Mouse (Mus musculus) colon, adult 2 months (tissue): ENCODE measurements around the gene Fam131a. TPM values are rescaled to one million over a fixed set of nuclear protein-coding genes. Genes with fewer than 3 reads are reported as not detected.

Source experiments
- polyA plus RNA-seq: library from polyadenylated mRNA; depleted of rRNA; stranded (reverse); fragments of >200 nt; gene quantifications from 2 replicates; pipeline ENCODE4 v1.2.3, GENCODE M21; 2012; rRNA removed

Gene Fam131a
- 7.1 and 9.6 TPM in 2 replicates for polyA plus RNA-seq

DNA sequence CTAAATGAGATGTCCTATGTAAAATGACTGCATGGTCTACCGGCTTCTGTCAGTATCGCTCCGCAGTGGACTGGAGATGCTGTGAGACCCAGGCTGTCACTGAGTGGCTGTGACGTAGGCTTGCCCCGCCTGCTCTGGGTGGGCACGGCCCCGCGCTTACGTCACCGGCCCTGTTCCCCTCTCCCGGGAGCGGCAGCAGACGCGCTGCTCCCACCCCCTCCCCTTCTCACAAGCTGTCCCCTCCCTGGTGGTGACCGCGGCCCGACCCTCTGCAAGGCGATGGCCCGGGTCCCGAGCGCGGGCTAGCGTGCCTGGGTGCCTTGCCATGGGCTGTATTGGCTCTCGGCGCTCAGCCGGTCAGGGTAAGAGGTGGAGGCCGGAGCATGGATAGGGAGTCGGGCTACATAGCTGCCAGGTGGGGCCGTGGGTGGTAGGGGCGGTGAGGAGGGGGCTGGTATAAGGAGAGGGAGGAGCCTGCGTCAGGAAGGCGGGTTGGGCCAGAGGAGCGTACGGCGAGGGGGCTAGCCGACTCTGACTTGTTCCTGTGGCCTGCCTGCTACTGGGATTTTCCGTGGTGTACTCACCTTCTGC lies at the start of gene Fam131a:
Gene Fam131a (plus strand): TSS at position 131 of the 591 bp plus-strand sequence.

DNA sequence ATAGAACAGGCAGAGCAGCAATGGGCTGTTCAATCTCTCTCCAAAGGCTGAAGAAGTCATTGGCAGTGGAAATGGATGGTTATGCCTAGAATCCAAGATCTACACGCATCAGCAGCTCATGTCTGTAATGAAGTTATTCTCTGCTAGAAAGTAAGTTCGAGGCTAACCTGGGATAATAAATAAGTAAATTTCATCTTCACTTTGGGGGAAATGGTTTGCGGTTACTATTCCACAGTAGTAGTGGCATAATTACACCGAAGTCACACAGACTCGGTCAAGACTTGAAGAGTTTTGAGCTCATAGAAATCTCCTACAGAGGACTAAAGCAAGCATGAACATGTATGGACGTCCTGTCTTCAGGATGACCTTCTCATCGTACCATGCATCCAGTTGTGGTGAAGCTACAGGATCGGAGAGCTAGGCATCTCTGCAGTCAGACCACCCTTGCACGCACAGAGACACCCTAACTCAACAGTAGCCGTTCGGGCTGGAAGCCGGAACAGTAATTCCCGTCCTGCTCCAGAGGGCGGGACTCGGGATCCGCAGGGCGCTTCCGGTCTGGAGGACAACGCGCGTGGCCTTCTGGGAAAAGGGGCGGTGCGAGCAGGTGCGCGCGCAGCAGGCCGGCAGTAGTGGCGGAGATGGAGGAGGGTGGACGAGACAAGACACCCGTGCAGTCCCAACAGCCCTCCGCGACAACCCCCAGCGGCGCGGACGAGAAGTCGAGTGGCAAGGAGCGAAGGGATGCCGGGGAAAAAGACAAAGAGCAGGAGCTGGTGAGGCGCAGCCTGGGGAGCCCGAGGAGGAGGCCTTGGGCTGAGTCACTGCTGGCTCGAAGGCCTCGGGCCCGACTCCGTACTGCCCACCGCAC lies 41.7 kb upstream of the Fam131a start, which contains the start of gene Psmd2:
Gene Psmd2 (plus strand): TSS at position 577 of the 871 bp plus-strand sequence.

DNA sequence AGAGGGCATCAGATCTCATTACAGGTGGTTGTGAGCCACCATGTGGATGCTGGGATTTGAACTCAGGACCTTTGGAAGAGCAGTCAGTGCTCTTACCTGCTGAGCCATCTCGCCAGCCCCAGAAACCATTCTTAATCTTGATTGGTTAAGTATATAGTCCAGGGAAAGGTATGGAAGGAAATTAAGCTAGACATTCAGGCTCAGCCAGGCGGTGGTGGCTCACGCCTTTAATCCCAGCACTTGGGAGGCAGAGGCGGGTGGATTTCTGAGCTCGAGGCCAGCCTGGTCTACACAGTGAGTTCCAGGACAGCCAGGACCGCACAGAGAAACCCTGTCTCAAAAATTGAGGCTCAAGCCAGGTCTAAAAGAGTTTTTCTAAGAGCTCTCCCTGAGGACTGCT lies 25.0 kb upstream of the Fam131a start, which contains the start of gene Eif4g1:
Gene Eif4g1 (plus strand): TSS at position 301 of the 400 bp plus-strand sequence.

DNA sequence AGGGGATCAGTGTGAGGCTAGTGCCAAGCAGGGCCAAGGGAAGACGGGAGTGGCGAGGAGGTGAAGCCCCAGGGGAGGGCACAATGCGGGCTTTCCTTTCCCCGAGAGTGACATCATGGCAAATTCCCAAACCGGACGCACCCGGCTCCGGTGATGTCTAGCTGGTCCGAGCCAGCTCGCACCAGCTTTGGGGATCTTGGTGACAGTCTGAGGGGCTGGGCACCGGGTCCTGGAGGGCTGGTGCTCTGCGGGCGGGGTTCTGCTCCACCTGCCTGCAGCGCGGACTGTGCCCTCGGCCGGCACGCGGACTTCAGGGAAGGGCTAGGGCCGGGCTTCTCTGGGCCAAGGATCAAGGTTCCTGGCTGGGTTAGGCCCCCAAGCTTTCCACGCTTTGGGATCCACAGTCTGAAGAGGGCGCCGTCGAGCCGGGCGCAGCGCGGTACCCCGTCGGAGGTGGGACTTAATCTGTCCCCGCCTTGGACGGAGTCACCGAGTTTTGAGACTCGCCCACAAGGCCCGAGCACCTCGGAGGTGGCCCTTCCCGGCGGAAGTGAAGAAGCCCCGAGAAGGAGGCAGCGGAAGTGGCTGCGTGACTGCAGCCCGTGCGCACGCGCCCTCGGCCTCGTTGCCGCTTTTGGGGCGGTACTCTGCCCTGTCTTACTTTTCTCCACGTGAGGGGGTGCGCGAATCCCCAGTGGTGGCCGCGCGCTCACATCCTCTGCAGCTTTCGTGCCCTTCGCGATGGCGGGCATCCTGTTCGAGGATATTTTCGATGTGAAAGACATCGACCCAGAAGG lies 24.3 kb downstream of the Fam131a start, which contains the start of the genes Polr2h and Clcn2:
Gene Polr2h (plus strand): TSS at position 485 of the 797 bp plus-strand sequence.
Gene Clcn2 (minus strand): TSS at position 566 of the 797 bp plus-strand sequence.

DNA sequence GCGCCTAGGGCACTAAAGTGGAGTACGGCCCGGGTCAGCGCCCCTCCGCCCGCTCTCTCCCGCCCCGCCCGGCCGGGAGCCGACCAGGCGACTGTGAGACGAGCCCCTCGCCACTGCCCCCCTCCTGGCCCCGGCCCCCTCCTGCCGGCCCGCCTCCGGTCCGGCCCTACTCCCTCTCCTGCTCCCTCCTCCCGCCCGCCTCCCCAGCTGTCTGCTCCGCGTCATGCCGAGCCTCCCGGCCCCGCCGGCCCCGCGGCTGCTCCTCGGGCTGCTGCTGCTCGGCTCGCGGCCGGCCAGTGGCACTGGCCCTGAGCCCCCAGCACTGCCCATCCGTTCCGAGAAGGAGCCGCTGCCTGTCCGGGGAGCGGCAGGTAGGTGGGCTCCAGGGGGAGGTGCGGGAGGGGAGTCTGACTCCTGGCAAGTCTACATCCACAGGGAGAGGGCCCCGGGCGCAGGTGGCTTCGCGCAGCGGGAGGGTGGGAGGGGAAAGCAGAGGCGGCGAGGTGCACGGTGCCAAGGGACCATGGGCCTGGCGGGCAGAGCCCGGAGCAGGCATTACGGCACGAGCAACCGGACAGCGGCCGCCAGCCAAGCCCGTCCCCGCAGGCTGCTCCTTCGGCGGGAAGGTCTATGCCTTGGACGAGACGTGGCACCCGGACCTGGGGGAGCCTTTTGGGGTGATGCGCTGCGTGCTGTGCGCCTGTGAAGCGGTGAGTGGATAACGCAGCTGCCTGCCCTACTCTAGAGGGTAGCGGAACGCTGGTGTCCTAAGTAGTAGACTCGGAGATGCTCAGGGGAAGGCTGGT lies 40.1 kb downstream of the Fam131a start, which contains the start of gene Chrd:
Gene Chrd (plus strand): TSS at position 203 of the 806 bp plus-strand sequence.

DNA sequence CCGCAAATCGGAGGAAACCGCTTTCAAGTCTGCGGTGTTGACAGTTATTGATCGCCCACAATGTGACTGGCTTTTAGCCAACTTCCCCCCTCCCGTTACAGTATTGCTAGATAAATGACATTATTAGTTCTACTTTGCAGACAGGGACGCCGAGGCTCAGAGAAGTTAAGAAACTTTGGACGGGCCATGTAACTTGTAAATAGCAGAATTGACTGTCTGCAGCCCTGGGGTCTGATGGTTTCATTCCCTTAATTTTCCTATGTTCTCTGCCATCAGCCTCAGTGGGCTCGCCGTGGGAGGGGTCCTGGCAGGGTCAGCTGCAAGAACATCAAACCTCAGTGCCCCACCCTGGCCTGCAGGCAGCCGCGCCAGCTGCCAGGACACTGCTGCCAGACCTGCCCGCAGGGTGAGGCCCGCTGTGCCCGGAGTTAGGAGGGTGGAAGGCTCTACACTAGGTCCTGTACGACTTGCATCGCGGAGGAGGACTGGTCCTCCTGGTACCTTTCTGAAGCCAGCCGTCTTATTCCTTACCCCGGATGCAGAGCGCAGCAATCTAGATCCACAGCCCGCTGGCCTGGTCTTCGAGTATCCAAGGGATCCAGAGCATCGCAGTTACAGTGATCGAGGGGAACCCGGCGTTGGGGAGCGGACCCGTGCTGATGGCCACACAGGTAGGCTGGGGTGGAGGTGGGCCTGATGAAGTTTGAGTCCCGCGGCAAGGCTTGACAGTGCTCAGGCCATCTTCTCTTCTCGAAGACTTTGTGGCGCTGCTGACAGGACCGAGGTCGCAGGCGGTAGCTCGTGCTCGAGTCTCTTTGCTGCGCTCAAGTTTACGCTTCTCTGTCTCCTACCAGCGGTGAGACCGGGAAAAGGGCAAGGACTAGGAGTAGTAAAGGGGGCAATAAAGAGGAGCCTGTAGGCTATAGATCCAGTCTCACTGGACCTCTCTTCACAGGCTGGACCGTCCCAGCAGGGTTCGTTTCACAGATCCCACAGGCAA lies 41.0 kb downstream of the Fam131a start, which contains the start of gene Thpo:
Gene Thpo (minus strand): TSS at position 781 of the 1,000 bp plus-strand sequence.

Other genes with a start within 250 kb of the Fam131a start
- gene Eif2b5, start 194.4 kb upstream of the Fam131a start, polyA plus RNA-seq = 19.7 and 21.3 TPM in 2 replicates
- 43.4 and 49.8 TPM in 2 replicates for gene Dvl3, start 176.3 kb upstream of the Fam131a start, polyA plus RNA-seq
- gene Ap2m1, start 157.8 kb upstream of the Fam131a start, polyA plus RNA-seq = 324 and 397 TPM in 2 replicates
- 25.3 TPM in 2 replicates for gene Abcf3, start 144.7 kb upstream of the Fam131a start, polyA plus RNA-seq
- 8.2 and 10.1 TPM in 2 replicates for gene Vwa5b2, start 103.8 kb upstream of the Fam131a start, polyA plus RNA-seq
- 17.0 and 23.3 TPM in 2 replicates for gene Eef1akmt4, start 81.6 kb upstream of the Fam131a start, polyA plus RNA-seq
- gene Gm49333, start 81.6 kb upstream of the Fam131a start, polyA plus RNA-seq = 0.15 TPM in 1 of 2 replicates, not detected in the other
- 20.1 and 22.8 TPM in 2 replicates for gene Alg3, start 81.5 kb upstream of the Fam131a start, polyA plus RNA-seq
- 5.9 and 8.5 TPM in 2 replicates for gene Camk2n2, start 72.0 kb upstream of the Fam131a start, polyA plus RNA-seq
- 1.2 and 1.3 TPM in 2 replicates for gene Ece2, start 63.4 kb upstream of the Fam131a start, polyA plus RNA-seq
- 50.0 and 55.4 TPM in 2 replicates for gene Psmd2, start 41.6 kb upstream of the Fam131a start, polyA plus RNA-seq
- gene Eif4g1, start 24.9 kb upstream of the Fam131a start, polyA plus RNA-seq = 370 and 429 TPM in 2 replicates
- gene Polr2h, start 24.4 kb downstream of the Fam131a start, polyA plus RNA-seq = 11.0 and 13.5 TPM in 2 replicates
- 301 and 332 TPM in 2 replicates for gene Clcn2, start 24.5 kb downstream of the Fam131a start, polyA plus RNA-seq
- gene Chrd, start 39.9 kb downstream of the Fam131a start, polyA plus RNA-seq = 11.5 and 15.7 TPM in 2 replicates
- gene Thpo, start 41.3 kb downstream of the Fam131a start, polyA plus RNA-seq = 4.9 and 5.2 TPM in 2 replicates